Mouse (Mus musculus) brain, embryonic 18.5 days (tissue): ENCODE results near the gene Zdhhc4.
A peak's percentile ranks its signal among the peaks of the same experiment; 100 is the strongest.

Experiments used
- DNase-seq: peaks from one replicate; pipeline ENCODE4 v3.0.0-alpha.2; 2012; ENCODE audit warnings: low read depth, low spot score

The Zdhhc4 gene

GRCm38 (mm10) chr5:143333872-143334271 is 4.8 kb upstream of the Zdhhc4 start:
- peak; percentile 28 for DNase-seq

GRCm38 (mm10) chr5:143317288-143317610 is 11.8 kb downstream of the Zdhhc4 start:
- DNase-seq, result no peak

- DNase-seq, result no peak
Measured at GRCm38 (mm10) chr5:143316605-143317287, 12.3 kb downstream of the Zdhhc4 start.

GRCm38 (mm10) chr5:143315514-143315888 is 13.6 kb downstream of the Zdhhc4 start:
- no peak for DNase-seq

- peak; percentile 52 for DNase-seq
Measured at GRCm38 (mm10) chr5:143314730-143315513, 14.1 kb downstream of the Zdhhc4 start, which contains the start of gene E130309D02Rik. TSS of gene E130309D02Rik (minus strand) at chr5:143315360.

- DNase-seq, result no peak
Measured at GRCm38 (mm10) chr5:143314183-143314729, 14.8 kb downstream of the Zdhhc4 start.

- peak; percentile 22 for DNase-seq
Measured at GRCm38 (mm10) chr5:143311886-143312285, 17.2 kb downstream of the Zdhhc4 start.

- DNase-seq, result no peak
Measured at GRCm38 (mm10) chr5:143309916-143310315, 19.1 kb downstream of the Zdhhc4 start.

- no peak for DNase-seq
Measured at GRCm38 (mm10) chr5:143308825-143309224, 20.2 kb downstream of the Zdhhc4 start.

- no peak for DNase-seq
Measured at GRCm38 (mm10) chr5:143304251-143304650, 24.8 kb downstream of the Zdhhc4 start.

GRCm38 (mm10) chr5:143301296-143301695 is 27.8 kb downstream of the Zdhhc4 start:
- no peak for DNase-seq

- DNase-seq, result no peak
Measured at GRCm38 (mm10) chr5:143299686-143300085, 29.4 kb downstream of the Zdhhc4 start.

GRCm38 (mm10) chr5:143298391-143298790 is 30.7 kb downstream of the Zdhhc4 start:
- no peak for DNase-seq

- DNase-seq, result no peak
Measured at GRCm38 (mm10) chr5:143297986-143298385, 31.1 kb downstream of the Zdhhc4 start.

- DNase-seq, result no peak
Measured at GRCm38 (mm10) chr5:143295330-143295729, 33.7 kb downstream of the Zdhhc4 start.

- DNase-seq, result no peak
Measured at GRCm38 (mm10) chr5:143294862-143295261, 34.2 kb downstream of the Zdhhc4 start.

GRCm38 (mm10) chr5:143293404-143293803 is 35.7 kb downstream of the Zdhhc4 start, which contains the start of gene Zfp853:
TSS of gene Zfp853 (minus strand) at chr5:143293623.
- DNase-seq, result no peak

GRCm38 (mm10) chr5:143292879-143293278 is 36.2 kb downstream of the Zdhhc4 start:
- no peak for DNase-seq

GRCm38 (mm10) chr5:143289299-143289698 is 39.8 kb downstream of the Zdhhc4 start:
- DNase-seq, result no peak

- no peak for DNase-seq
Measured at GRCm38 (mm10) chr5:143288378-143288911, 40.6 kb downstream of the Zdhhc4 start.

- no peak for DNase-seq
Measured at GRCm38 (mm10) chr5:143287774-143288328, 41.2 kb downstream of the Zdhhc4 start.

GRCm38 (mm10) chr5:143284762-143285161 is 44.3 kb downstream of the Zdhhc4 start:
- DNase-seq, result no peak
